8 mouse cellular contexts compared by ENCODE assay signal in the genomic region with DNA sequence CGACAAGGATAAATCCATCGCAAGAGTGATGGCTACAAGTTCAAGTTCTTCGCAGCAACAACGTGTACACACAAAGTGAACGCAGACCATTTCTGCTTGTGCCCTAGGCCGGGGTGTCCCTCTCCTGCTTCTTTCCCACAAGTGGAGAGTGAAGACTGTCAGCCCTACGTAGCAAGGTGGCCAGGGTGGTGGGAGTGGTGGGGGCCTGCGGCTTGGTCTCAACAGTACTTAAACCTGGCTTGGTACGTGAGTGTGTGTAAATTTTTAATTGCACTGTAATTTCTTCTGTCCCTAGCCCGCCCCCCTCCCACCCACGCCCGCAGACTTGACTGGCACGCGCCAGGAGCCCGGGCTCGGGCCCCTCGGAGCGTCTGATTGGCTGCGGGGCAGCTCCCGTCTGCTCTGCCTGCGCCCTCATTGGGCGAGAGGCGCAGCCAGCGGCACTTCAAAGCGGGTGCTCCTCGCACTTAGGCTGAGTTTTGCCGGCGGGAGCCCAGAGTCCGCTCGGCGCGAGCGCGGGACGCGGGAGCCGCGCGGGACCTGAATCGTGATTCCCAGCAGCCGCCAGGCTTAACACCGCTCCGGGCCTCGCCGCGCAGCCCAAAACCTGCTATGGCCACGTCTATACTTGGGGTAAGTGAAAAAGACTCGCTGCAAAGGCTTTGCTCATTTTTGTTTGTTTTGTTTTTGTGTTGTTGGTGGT. TPM values are rescaled to one million over a fixed set of nuclear protein-coding genes. Genes with fewer than 3 reads are reported as not detected.
A peak's percentile ranks its signal among the peaks of the same experiment; 100 is the strongest.
DNase-seq lines count a peak whose midpoint lies in the region; ATAC-seq and TF ChIP-seq lines count a peak whose summit lies in the region.

Gene Sp9, plus strand, starts transcription at position 467 of the 703 bp plus-strand sequence.

- no peak for TF ChIP-seq POLR2A in kidney, adult 2 months (IDR thresholded peaks at IDR 0.05; ENCODE audit: low read depth, low read length)

- no peak within 1 kb of the TSS for H3K4me3 ChIP-seq in kidney, adult 2 months (ENCODE audit: insufficient read depth, low read depth, low read length)
- H3K4me3 ChIP-seq in G1E (ENCODE audit: low read depth, low read length), result peak within 1 kb of the TSS; percentile 56; the same call in 1 of the 2 replicates
- peak within 1 kb of the TSS; percentile 40 for H3K4me3 ChIP-seq in forebrain, embryonic 11.5 days (ENCODE audit: low read depth, low read length)
- peak within 1 kb of the TSS; percentile 34 for H3K4me3 ChIP-seq in hindbrain, embryonic 14.5 days (replicated peaks; ENCODE audit: low read length)
- H3K4me3 ChIP-seq in liver, embryonic 14.5 days (ENCODE audit: insufficient read depth in 1 of 2, low read depth in 2 of 2, low read length in 2 of 2), result peak within 1 kb of the TSS; percentile 25 to 41

- DNase-seq in kidney, adult 2 months, result peak; percentile 38
- no peak for DNase-seq in kidney, adult 11 months
- DNase-seq in G1E (ENCODE audit: low spot score), result no peak
- DNase-seq in forebrain, embryonic 11.5 days (ENCODE audit: low spot score), result peak; percentile 91
- DNase-seq in hindbrain, embryonic 14.5 days (ENCODE audit: low spot score), result peak; percentile 70
- DNase-seq in liver, embryonic 14.5 days (ENCODE audit: low read depth in 3 of 3, low spot score in 3 of 3), result no peak
- DNase-seq in retina, embryonic 14.5 days (ENCODE audit: low spot score), result peak; percentile 78
- no peak for DNase-seq in adipocyte (ENCODE audit: low spot score)

- H3K4me1 ChIP-seq in kidney, adult 2 months (ENCODE audit: control insufficient read depth, insufficient read depth, low read length), result peaks cover 2% of the 10 kb centered on the region; the same call in 1 of the 2 replicates
- H3K4me1 ChIP-seq in G1E (ENCODE audit: insufficient read depth, low read depth, low read length), result peaks cover 16% of the 10 kb centered on the region
- H3K4me1 ChIP-seq in forebrain, embryonic 11.5 days (replicated peaks; ENCODE audit: control insufficient read depth, insufficient read depth, low read length), result peaks cover 33% of the 10 kb centered on the region
- peaks cover 11% of the 10 kb centered on the region; the same call in 1 of the 2 replicates for H3K4me1 ChIP-seq in hindbrain, embryonic 14.5 days (replicated peaks; ENCODE audit: control insufficient read depth, insufficient read depth, low read length)
- H3K4me1 ChIP-seq in liver, embryonic 14.5 days (replicated peaks; ENCODE audit: control insufficient read depth in 2 of 2, insufficient read depth in 2 of 2, low read length in 1 of 2), result peaks cover 0 to 5% of the 10 kb centered on the region in 2 experiments; a peak in 3 of 4 replicates

- peaks cover 24% of the 10 kb centered on the region for H3K9me3 ChIP-seq in G1E (replicated peaks)
- H3K9me3 ChIP-seq in forebrain, embryonic 11.5 days (ENCODE audit: control insufficient read depth, low read length), result no peaks in the 10 kb centered on the region
- H3K9me3 ChIP-seq in hindbrain, embryonic 14.5 days (ENCODE audit: control insufficient read depth, low read length), result no peaks in the 10 kb centered on the region
- no peaks in the 10 kb centered on the region for H3K9me3 ChIP-seq in liver, embryonic 14.5 days (ENCODE audit: control insufficient read depth, low read length)

- ATAC-seq in G1E (ENCODE audit: extremely low read depth, insufficient number of reproducible peaks, low FRiP score, poor library complexity, severe bottlenecking), result no peak
- ATAC-seq in forebrain, embryonic 11.5 days (replicated peaks; ENCODE audit: low FRiP score), result peak; percentile 92
- ATAC-seq in hindbrain, embryonic 14.5 days (ENCODE audit: low FRiP score), result peak; percentile 68; the same call in 1 of the 2 replicates
- ATAC-seq in liver, embryonic 14.5 days (ENCODE audit: insufficient read depth), result no peak

- WGBS in kidney, adult 2 months, result 4% methylated on average over 48 of the region's 48 CpGs
- WGBS in forebrain, embryonic 11.5 days, result under 1% methylated on average over 48 of the region's 48 CpGs
- under 1% methylated on average over 48 of the region's 48 CpGs for WGBS in hindbrain, embryonic 14.5 days
- WGBS in liver, embryonic 14.5 days (ENCODE audit: insufficient replicate concordance), result 1% methylated on average over 47 of the region's 48 CpGs

- TF ChIP-seq EP300 in liver, embryonic 14.5 days (IDR thresholded peaks at IDR 0.05; ENCODE audit: low read depth), result no peak

- TF ChIP-seq CTCF in kidney, adult 2 months (conservative IDR thresholded peaks at IDR 0.05; ENCODE audit: insufficient read depth, insufficient read length, low read depth, low read length), result no peak
- TF ChIP-seq CTCF in G1E (IDR thresholded peaks at IDR 0.05; ENCODE audit: low read depth, low read length), result no peak
- no peak for TF ChIP-seq CTCF in liver, embryonic 14.5 days (IDR thresholded peaks at IDR 0.05; ENCODE audit: low read depth)

- peak within 1 kb of the TSS; percentile 48 for H3K9ac ChIP-seq in forebrain, embryonic 11.5 days (ENCODE audit: low read length)
- H3K9ac ChIP-seq in hindbrain, embryonic 14.5 days, result no peak within 1 kb of the TSS
- no peak within 1 kb of the TSS for H3K9ac ChIP-seq in liver, embryonic 14.5 days (replicated peaks)

- H3K27me3 ChIP-seq in kidney, adult 2 months (replicated peaks; ENCODE audit: control insufficient read depth, insufficient read depth, low read length), result peaks cover 21% of the 10 kb centered on the region
- peaks cover 62% of the 10 kb centered on the region for H3K27me3 ChIP-seq in G1E (ENCODE audit: insufficient read depth, low read length)
- peaks cover 78% of the 10 kb centered on the region for H3K27me3 ChIP-seq in forebrain, embryonic 11.5 days (ENCODE audit: control insufficient read depth, insufficient read depth, low read length)
- H3K27me3 ChIP-seq in hindbrain, embryonic 14.5 days (ENCODE audit: control insufficient read depth, insufficient read depth, low read length), result peaks cover 71% of the 10 kb centered on the region
- peaks cover 94% of the 10 kb centered on the region for H3K27me3 ChIP-seq in liver, embryonic 14.5 days (ENCODE audit: control insufficient read depth, insufficient read depth, low read length)

- no peaks in the 10 kb centered on the region for H3K36me3 ChIP-seq in kidney, adult 2 months (ENCODE audit: control insufficient read depth, insufficient read depth, low read length)
- H3K36me3 ChIP-seq in G1E (replicated peaks), result no peaks in the 10 kb centered on the region
- H3K36me3 ChIP-seq in forebrain, embryonic 11.5 days (ENCODE audit: control insufficient read depth, insufficient read depth, low read length), result no peaks in the 10 kb centered on the region
- H3K36me3 ChIP-seq in hindbrain, embryonic 14.5 days (replicated peaks; ENCODE audit: control insufficient read depth, insufficient read depth), result no peaks in the 10 kb centered on the region
- no peaks in the 10 kb centered on the region for H3K36me3 ChIP-seq in liver, embryonic 14.5 days (replicated peaks; ENCODE audit: control insufficient read depth, insufficient read depth, low read depth)

- peak within 1 kb of the TSS; percentile 53; the same call in 1 of the 2 replicates for H3K4me2 ChIP-seq in forebrain, embryonic 11.5 days (ENCODE audit: low read depth, low read length, severe bottlenecking)
- peak within 1 kb of the TSS; percentile 52 for H3K4me2 ChIP-seq in hindbrain, embryonic 14.5 days (replicated peaks)
- peak within 1 kb of the TSS; percentile 54 for H3K4me2 ChIP-seq in liver, embryonic 14.5 days (ENCODE audit: low read depth)

- no peak within 1 kb of the TSS for H3K27ac ChIP-seq in kidney, adult 2 months (ENCODE audit: insufficient read depth, low read depth, low read length)
- 0 out of 2 replicates have a peak within 1 kb of the TSS, but pooled peaks have one; percentile 41 for H3K27ac ChIP-seq in forebrain, embryonic 11.5 days (ENCODE audit: low read depth, low read length)
- H3K27ac ChIP-seq in hindbrain, embryonic 14.5 days, result no peak within 1 kb of the TSS
- H3K27ac ChIP-seq in liver, embryonic 14.5 days, result no peak within 1 kb of the TSS

RNA-seq across cellular contexts. Expression of gene Sp9, which starts in this region (rescaled TPM):
- polyA plus RNA-seq in kidney, adult 2 months (2012; rRNA removed), result not detected in 2 replicates
- total RNA-seq in G1E (2014; fragmentation: Nextera tagmentation) (0.23 TPM in 1 of 2 replicates, not detected in the other), G1E (2017) (0.27 and 0.35 TPM in 2 replicates)
- polyA plus RNA-seq in G1E (2012), result 0.43 and 0.65 TPM in 2 replicates
- polyA plus RNA-seq in forebrain, embryonic 11.5 days (2014; fragmentation: Nextera tagmentation; extraction: Ambion mirVana), result 5.5 and 8.2 TPM in 2 replicates
- 1.3 and 1.9 TPM in 2 replicates for polyA plus RNA-seq in hindbrain, embryonic 14.5 days (2014; fragmentation: Nextera tagmentation; extraction: Ambion mirVana)
- 0.01 and 0.15 TPM in 2 replicates for polyA plus RNA-seq in liver, embryonic 14.5 days (2012; rRNA removed)
- polyA plus RNA-seq in liver, embryonic 14.5 days (2014; fragmentation: Nextera tagmentation; extraction: Ambion mirVana), result not detected in 2 replicates

Comparison
In these comparisons a context has a peak if more than half of its experiments do, and no peak if none do; other contexts are left out.
1. Peak in DNase-seq in kidney, adult 2 months; RNA of the gene not detected or under 1 TPM.
2. DNase-seq: peak in forebrain, embryonic 11.5 days (single experiment), hindbrain, embryonic 14.5 days (single experiment) and retina, embryonic 14.5 days (single experiment); none in kidney, adult 11 months (single experiment), G1E (single experiment), liver, embryonic 14.5 days (0 of 3) and adipocyte (single experiment).
3. ATAC-seq: peak in forebrain, embryonic 11.5 days (single experiment) and hindbrain, embryonic 14.5 days (single experiment); none in G1E (single experiment) and liver, embryonic 14.5 days (single experiment).
4. Peak in every context shown above with its lines, with median percentiles within 50 percentile points of each other: H3K4me2 ChIP-seq.